Mouse (Mus musculus): Measurements from ENCODE around the gene Pitpnm2. TPM values are rescaled to one million over a fixed set of nuclear protein-coding genes. Genes with fewer than 3 reads are reported as not detected.

Pitpnm2 gene
- polyA plus RNA-seq, 1 experiment from 2014 or later = 3.4 TPM

GRCm38 (mm10) chr5:124255141-124255540, 5.6 kb upstream of the Pitpnm2 start:
- H3K27me3 ChIP-seq (ENCODE audit: control insufficient read depth, insufficient read depth, low read length) = no peaks in the 10 kb centered on the region
- H3K9ac ChIP-seq (replicated peaks; ENCODE audit: low read length) = no peak overlapping the region
- H3K27ac ChIP-seq (replicated peaks; ENCODE audit: low read depth, low read length) = no peak overlapping the region
- DNase-seq (ENCODE audit: low spot score) (no peak), ATAC-seq (replicated peaks; ENCODE audit: insufficient number of reproducible peaks, low FRiP score, low TSS enrichment, low read depth) (no peak)
- no peak overlapping the region for H3K4me2 ChIP-seq (ENCODE audit: low read depth, low read length)
- no peaks in the 10 kb centered on the region for H3K4me1 ChIP-seq (ENCODE audit: control insufficient read depth, insufficient read depth, low read length)
- H3K9me3 ChIP-seq (replicated peaks; ENCODE audit: control insufficient read depth, low read length) = no peaks in the 10 kb centered on the region
- H3K4me3 ChIP-seq (ENCODE audit: low read depth, low read length) = no peak overlapping the region
- no peaks in the 10 kb centered on the region for H3K36me3 ChIP-seq (replicated peaks; ENCODE audit: control insufficient read depth, insufficient read depth, low read depth, low read length)
- WGBS = 90% methylated on average over 7 of the region's 7 CpGs

DNA sequence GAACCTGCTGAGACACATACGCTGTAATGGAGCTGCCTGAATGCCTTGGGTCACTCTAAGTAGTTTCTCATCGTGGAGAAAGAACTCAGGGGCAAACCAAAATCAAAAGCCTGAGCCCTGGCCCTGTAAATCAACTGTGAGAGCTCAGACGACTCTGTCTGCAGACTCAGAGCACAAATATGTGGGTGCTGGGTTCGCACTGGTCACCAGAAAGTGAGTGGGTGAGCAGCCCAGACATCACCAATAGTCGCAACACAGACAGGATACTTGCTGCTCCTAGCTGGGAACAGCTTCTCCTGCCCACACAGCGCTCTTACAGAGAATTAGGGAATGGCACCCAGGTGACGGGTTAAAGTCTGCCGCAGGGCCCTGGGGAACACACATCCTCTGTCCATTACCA, 4.0 kb upstream of the Pitpnm2 start:
- no peak overlapping the region for H3K4me2 ChIP-seq (ENCODE audit: low read depth, low read length)
- H3K9ac ChIP-seq (replicated peaks; ENCODE audit: low read length) = no peak overlapping the region
- no peak for ATAC-seq (replicated peaks; ENCODE audit: insufficient number of reproducible peaks, low FRiP score, low TSS enrichment, low read depth)
- H3K9me3 ChIP-seq (replicated peaks; ENCODE audit: control insufficient read depth, low read length) = no peaks in the 10 kb centered on the region
- H3K27me3 ChIP-seq (ENCODE audit: control insufficient read depth, insufficient read depth, low read length) = no peaks in the 10 kb centered on the region
- no peaks in the 10 kb centered on the region for H3K4me1 ChIP-seq (ENCODE audit: control insufficient read depth, insufficient read depth, low read length)
- no peaks in the 10 kb centered on the region for H3K36me3 ChIP-seq (replicated peaks; ENCODE audit: control insufficient read depth, insufficient read depth, low read depth, low read length)
- H3K27ac ChIP-seq (replicated peaks; ENCODE audit: low read depth, low read length) = no peak overlapping the region
- no peak overlapping the region for H3K4me3 ChIP-seq (ENCODE audit: low read depth, low read length)
- WGBS = 88% methylated on average over 8 of the region's 8 CpGs
- no peak for DNase-seq (ENCODE audit: low spot score)

DNA sequence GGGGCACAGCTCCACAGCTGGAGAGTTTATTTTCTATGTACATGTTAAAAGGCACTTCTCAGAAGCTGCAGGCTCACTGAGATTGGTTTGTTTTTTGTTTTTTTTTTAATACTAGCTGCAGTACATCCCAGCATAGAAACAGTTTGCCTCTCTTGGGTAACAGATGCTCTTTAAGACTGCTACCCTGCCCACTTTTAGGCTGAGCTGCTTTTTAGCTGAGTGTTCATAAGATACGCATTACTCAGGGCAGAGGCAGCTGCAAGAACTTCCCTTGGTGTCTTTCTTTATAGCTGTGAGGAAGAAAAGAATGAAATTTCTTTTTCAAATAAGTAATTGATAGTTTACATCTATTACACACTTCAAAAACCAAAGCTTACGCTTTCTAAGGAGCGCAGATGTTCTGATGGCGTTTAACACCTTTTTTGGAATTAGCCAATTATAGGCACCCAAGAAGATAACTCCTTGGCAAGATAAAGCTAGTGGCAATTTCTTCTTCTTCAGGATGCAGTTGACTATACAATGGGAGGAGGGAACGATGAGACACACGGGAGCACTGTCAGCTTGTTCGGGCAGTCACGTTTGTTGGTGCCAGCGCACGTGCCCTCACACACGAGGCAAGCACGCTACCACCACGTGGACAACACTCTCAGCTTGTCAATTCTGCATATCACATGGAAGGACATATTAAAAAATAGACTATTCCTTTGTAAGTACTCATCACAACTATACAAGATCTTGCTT, 3.2 kb upstream of the Pitpnm2 start:
- 95% methylated on average over 13 of the region's 13 CpGs for WGBS
- H3K4me2 ChIP-seq (ENCODE audit: low read depth, low read length) = no peak overlapping the region
- no peaks in the 10 kb centered on the region for H3K9me3 ChIP-seq (replicated peaks; ENCODE audit: control insufficient read depth, low read length)
- no peak overlapping the region for H3K4me3 ChIP-seq (ENCODE audit: low read depth, low read length)
- no peak overlapping the region for H3K9ac ChIP-seq (replicated peaks; ENCODE audit: low read length)
- ATAC-seq (replicated peaks; ENCODE audit: insufficient number of reproducible peaks, low FRiP score, low TSS enrichment, low read depth) = no peak
- DNase-seq (ENCODE audit: low spot score) = no peak
- no peaks in the 10 kb centered on the region for H3K36me3 ChIP-seq (replicated peaks; ENCODE audit: control insufficient read depth, insufficient read depth, low read depth, low read length)
- no peaks in the 10 kb centered on the region for H3K4me1 ChIP-seq (ENCODE audit: control insufficient read depth, insufficient read depth, low read length)
- no peak overlapping the region for H3K27ac ChIP-seq (replicated peaks; ENCODE audit: low read depth, low read length)
- no peaks in the 10 kb centered on the region for H3K27me3 ChIP-seq (ENCODE audit: control insufficient read depth, insufficient read depth, low read length)

DNA sequence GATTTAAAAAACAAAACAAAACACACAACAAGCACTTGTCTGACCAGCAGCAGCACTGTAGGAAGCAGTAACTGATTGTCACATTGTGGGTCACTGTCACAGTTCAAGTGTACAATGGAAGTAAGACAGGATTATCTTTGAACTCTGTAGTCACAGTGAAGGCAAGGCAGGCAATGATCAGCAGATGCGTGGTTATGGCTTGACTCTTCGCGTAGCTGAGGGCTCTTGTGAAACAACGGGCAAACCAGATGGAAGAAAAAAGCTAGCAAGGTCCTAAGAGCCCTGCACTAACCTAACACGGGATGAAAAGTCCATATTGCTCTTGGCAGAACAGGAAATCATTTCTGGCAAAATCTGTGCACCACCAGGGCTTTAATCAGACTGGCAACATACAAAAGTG, 1.5 kb upstream of the Pitpnm2 start:
- Histone ChIP-seq H3K9me3 (replicated peaks; ENCODE audit: control insufficient read depth, low read length) (no peaks in the 10 kb centered on the region), H3K27me3 (ENCODE audit: control insufficient read depth, insufficient read depth, low read length) (no peaks in the 10 kb centered on the region), H3K4me2 (ENCODE audit: low read depth, low read length) (no peak overlapping the region), H3K9ac (replicated peaks; ENCODE audit: low read length) (no peak overlapping the region), H3K4me3 (ENCODE audit: low read depth, low read length) (no peak overlapping the region), H3K36me3 (replicated peaks; ENCODE audit: control insufficient read depth, insufficient read depth, low read depth, low read length) (no peaks in the 10 kb centered on the region), H3K27ac (replicated peaks; ENCODE audit: low read depth, low read length) (no peak overlapping the region), H3K4me1 (ENCODE audit: control insufficient read depth, insufficient read depth, low read length) (no peaks in the 10 kb centered on the region)
- DNase-seq (ENCODE audit: low spot score) = no peak
- ATAC-seq (replicated peaks; ENCODE audit: insufficient number of reproducible peaks, low FRiP score, low TSS enrichment, low read depth) = no peak
- WGBS = 82% methylated on average over 5 of the region's 5 CpGs

- H3K4me3 ChIP-seq (ENCODE audit: low read depth, low read length) = peak overlapping the region; percentile 66
- peak overlapping the region; percentile 48 for H3K27ac ChIP-seq (replicated peaks; ENCODE audit: low read depth, low read length)
- H3K36me3 ChIP-seq (replicated peaks; ENCODE audit: control insufficient read depth, insufficient read depth, low read depth, low read length) = no peaks in the 10 kb centered on the region
- no peaks in the 10 kb centered on the region for H3K9me3 ChIP-seq (replicated peaks; ENCODE audit: control insufficient read depth, low read length)
- ATAC-seq (replicated peaks; ENCODE audit: insufficient number of reproducible peaks, low FRiP score, low TSS enrichment, low read depth) = 0 out of 2 replicates have a peak, but pooled peaks have one; percentile 45
- no peaks in the 10 kb centered on the region for H3K4me1 ChIP-seq (ENCODE audit: control insufficient read depth, insufficient read depth, low read length)
- H3K4me2 ChIP-seq (ENCODE audit: low read depth, low read length) = peak overlapping the region; percentile 92
- peak; percentile 59 for DNase-seq (ENCODE audit: low spot score)
- no peaks in the 10 kb centered on the region for H3K27me3 ChIP-seq (ENCODE audit: control insufficient read depth, insufficient read depth, low read length)
- H3K9ac ChIP-seq (replicated peaks; ENCODE audit: low read length) = peak overlapping the region; percentile 88
- WGBS = under 1% methylated on average over 59 of the region's 77 CpGs
Observed at GRCm38 (mm10) chr5:124248845-124249613, 531 bp downstream of the Pitpnm2 start.

DNA sequence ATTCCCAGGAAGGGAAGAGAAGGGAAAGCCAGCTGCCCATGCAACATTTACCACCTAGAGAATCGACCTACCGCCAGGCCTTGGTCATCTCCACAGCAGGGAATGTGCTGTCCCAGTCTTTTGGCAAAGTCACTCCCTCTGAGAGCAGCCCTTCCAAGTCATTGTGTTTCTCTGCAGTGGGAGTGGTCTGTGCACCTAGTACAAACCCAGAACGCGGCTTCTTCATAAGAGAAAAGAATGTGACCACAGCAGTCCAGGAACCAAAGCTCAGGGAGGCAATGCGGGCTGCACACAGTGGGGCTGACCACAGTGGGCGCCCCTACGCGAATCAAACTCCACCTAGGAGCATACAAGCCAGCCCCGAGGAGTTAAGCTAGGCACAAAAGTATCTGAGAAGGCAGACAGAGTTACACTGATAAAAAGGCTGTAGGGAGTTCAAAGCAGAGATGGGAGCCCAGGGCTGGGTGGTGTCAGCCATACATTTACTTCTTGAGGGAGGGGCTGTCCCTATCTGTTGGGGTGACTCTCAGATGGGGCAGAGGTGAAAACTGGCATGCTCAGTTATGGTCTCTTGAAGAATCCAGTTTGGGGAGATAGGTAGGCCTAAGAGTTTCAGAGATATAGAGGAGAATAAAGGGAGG, 1.5 kb downstream of the Pitpnm2 start:
- H3K36me3 ChIP-seq (replicated peaks; ENCODE audit: control insufficient read depth, insufficient read depth, low read depth, low read length) = no peaks in the 10 kb centered on the region
- H3K27ac ChIP-seq (replicated peaks; ENCODE audit: low read depth, low read length) = no peak overlapping the region
- H3K4me2 ChIP-seq (ENCODE audit: low read depth, low read length) = no peak overlapping the region
- peak overlapping the region; percentile 66; the same call in 1 of the 2 replicates for H3K4me3 ChIP-seq (ENCODE audit: low read depth, low read length)
- no peaks in the 10 kb centered on the region for H3K9me3 ChIP-seq (replicated peaks; ENCODE audit: control insufficient read depth, low read length)
- no peaks in the 10 kb centered on the region for H3K4me1 ChIP-seq (ENCODE audit: control insufficient read depth, insufficient read depth, low read length)
- WGBS = 31% methylated on average over 9 of the region's 9 CpGs
- no peak overlapping the region for H3K9ac ChIP-seq (replicated peaks; ENCODE audit: low read length)
- ATAC-seq (replicated peaks; ENCODE audit: insufficient number of reproducible peaks, low FRiP score, low TSS enrichment, low read depth) (no peak), DNase-seq (ENCODE audit: low spot score) (no peak)
- H3K27me3 ChIP-seq (ENCODE audit: control insufficient read depth, insufficient read depth, low read length) = no peaks in the 10 kb centered on the region

DNA sequence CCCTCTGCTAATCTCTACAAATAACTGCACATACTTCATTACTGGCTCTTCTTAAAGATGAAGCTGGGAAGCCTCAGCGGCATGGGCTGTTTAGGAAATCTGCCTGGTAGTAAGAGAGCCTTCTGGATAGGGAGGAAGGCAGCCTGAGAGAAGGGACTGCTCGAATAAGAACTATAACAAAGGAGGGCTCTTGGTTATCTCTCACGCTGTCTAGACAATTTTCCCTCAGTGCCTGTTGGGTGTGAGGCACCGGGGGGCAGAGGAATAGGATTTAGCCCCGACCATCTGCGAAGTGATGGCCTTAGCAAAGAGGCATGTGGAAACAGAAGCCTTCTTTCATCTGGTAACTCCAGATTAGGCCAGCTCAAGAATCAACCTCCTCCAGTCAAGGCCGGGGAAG, 2.3 kb downstream of the Pitpnm2 start:
- H3K9ac ChIP-seq (replicated peaks; ENCODE audit: low read length) = no peak overlapping the region
- DNase-seq (ENCODE audit: low spot score) (no peak), ATAC-seq (replicated peaks; ENCODE audit: insufficient number of reproducible peaks, low FRiP score, low TSS enrichment, low read depth) (no peak)
- H3K4me1 ChIP-seq (ENCODE audit: control insufficient read depth, insufficient read depth, low read length) = no peaks in the 10 kb centered on the region
- no peaks in the 10 kb centered on the region for H3K9me3 ChIP-seq (replicated peaks; ENCODE audit: control insufficient read depth, low read length)
- WGBS = 29% methylated on average over 7 of the region's 7 CpGs
- no peak overlapping the region for H3K27ac ChIP-seq (replicated peaks; ENCODE audit: low read depth, low read length)
- no peak overlapping the region for H3K4me2 ChIP-seq (ENCODE audit: low read depth, low read length)
- H3K27me3 ChIP-seq (ENCODE audit: control insufficient read depth, insufficient read depth, low read length) = no peaks in the 10 kb centered on the region
- H3K4me3 ChIP-seq (ENCODE audit: low read depth, low read length) = no peak overlapping the region
- no peaks in the 10 kb centered on the region for H3K36me3 ChIP-seq (replicated peaks; ENCODE audit: control insufficient read depth, insufficient read depth, low read depth, low read length)

- no peak overlapping the region for H3K9ac ChIP-seq (replicated peaks; ENCODE audit: low read length)
- H3K4me1 ChIP-seq (ENCODE audit: control insufficient read depth, insufficient read depth, low read length) = peaks cover 3% of the 10 kb centered on the region; the same call in 1 of the 2 replicates
- no peak overlapping the region for H3K4me2 ChIP-seq (ENCODE audit: low read depth, low read length)
- no peaks in the 10 kb centered on the region for H3K9me3 ChIP-seq (replicated peaks; ENCODE audit: control insufficient read depth, low read length)
- 87% methylated on average over 7 of the region's 7 CpGs for WGBS
- H3K4me3 ChIP-seq (ENCODE audit: low read depth, low read length) = no peak overlapping the region
- no peaks in the 10 kb centered on the region for H3K36me3 ChIP-seq (replicated peaks; ENCODE audit: control insufficient read depth, insufficient read depth, low read depth, low read length)
- H3K27ac ChIP-seq (replicated peaks; ENCODE audit: low read depth, low read length) = no peak overlapping the region
- no peak for ATAC-seq (replicated peaks; ENCODE audit: insufficient number of reproducible peaks, low FRiP score, low TSS enrichment, low read depth)
- H3K27me3 ChIP-seq (ENCODE audit: control insufficient read depth, insufficient read depth, low read length) = no peaks in the 10 kb centered on the region
- no peak for DNase-seq (ENCODE audit: low spot score)
Observed at GRCm38 (mm10) chr5:124244885-124245284, 4.7 kb downstream of the Pitpnm2 start.
